Mouse (Mus musculus) hindlimb bud, embryonic 11.5 days (tissue): Measurements from ENCODE around the gene Myh1.

Experiments used
- DNase-seq: peaks from one replicate; pipeline ENCODE4 v3.0.0-alpha.2; 2012; ENCODE audit warnings: low read depth, low spot score; ENCODE audit errors: extremely low spot score

Myh1 gene

GRCm38 (mm10) chr11:67229166-67229565, 29.3 kb downstream of the Myh1 start:
- DNase-seq = no peak

- no peak for DNase-seq
These were observed 30.1 kb downstream of the Myh1 start for GRCm38 (mm10) chr11:67229946-67230345.

- peak; percentile 31 for DNase-seq
These were observed 35.9 kb downstream of the Myh1 start for GRCm38 (mm10) chr11:67235639-67236358.

- no peak for DNase-seq
These were observed 36.9 kb downstream of the Myh1 start for GRCm38 (mm10) chr11:67236799-67237198.

- no peak for DNase-seq
These were observed 37.7 kb downstream of the Myh1 start, which contains the start of gene Myh4 for GRCm38 (mm10) chr11:67237481-67238079. Myh4 (plus strand) TSS chr11:67238029.

GRCm38 (mm10) chr11:67241051-67241450, 41.2 kb downstream of the Myh1 start:
- DNase-seq = no peak

GRCm38 (mm10) chr11:67253691-67254090, 53.8 kb downstream of the Myh1 start:
- no peak for DNase-seq

GRCm38 (mm10) chr11:67257048-67257447, 57.2 kb downstream of the Myh1 start:
- DNase-seq = no peak

GRCm38 (mm10) chr11:67260956-67261355, 61.1 kb downstream of the Myh1 start:
- DNase-seq = no peak
